Mouse (Mus musculus) brain, embryonic 14.5 days (tissue): ENCODE data around the gene Olfr655.

Source experiments
- CTCF ChIP-seq: fragments of 200-500 bp; IDR thresholded peaks from 2 replicates; pipeline ENCODE4 v1.5.1; 2012; ENCODE audit warnings: inconsistent platforms, mild to moderate bottlenecking, moderate library complexity, borderline replicate concordance; ENCODE audit not compliant: insufficient read depth, insufficient read length; ENCODE audit errors: extremely low read depth
- POLR2A ChIP-seq: fragments of 200-500 bp; IDR thresholded peaks from 2 replicates; pipeline ENCODE4 v1.6.1; 2012; ENCODE audit warnings: mild to moderate bottlenecking, inconsistent platforms, borderline replicate concordance; ENCODE audit not compliant: poor library complexity, insufficient read depth, insufficient read length, severe bottlenecking; ENCODE audit errors: extremely low read depth

DNA sequence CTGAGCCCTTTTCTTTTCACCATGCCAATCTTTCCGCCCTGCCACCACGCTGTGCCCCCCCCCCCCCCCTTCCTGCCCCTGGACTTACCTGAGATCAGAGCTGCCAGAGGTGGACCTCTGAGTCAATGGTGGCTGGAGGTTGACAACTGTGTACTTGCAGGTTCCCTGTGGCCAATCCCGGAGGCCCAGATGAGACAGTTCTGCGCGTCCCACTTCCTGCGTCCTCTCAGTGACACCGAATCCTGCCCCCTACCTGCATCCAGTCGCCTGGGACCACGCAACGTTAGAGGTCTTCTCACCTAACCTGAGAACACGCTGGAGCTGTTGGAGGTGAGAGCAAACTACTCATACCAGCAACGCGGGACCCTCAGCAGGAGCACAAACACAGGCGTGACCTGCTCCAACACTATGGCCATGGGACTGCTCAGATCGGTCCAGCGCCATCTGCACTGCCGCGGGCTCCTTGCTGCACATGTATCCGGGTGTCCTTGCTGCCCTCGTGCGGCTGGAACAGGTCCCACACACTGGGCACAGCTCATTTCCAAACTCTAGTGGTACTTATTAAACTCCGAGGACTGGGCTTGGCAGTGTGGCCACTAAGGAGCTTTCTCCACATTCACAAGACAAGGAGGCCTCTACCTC lies 45.4 kb upstream of the Olfr655 start, which contains the start of gene Olfr658:
- no peak for TF ChIP-seq POLR2A
- TF ChIP-seq CTCF: peak; percentile 62
